Mouse (Mus musculus) monocyte, adult 2 months (primary cell): Measurements from ENCODE around the gene Alad.

Source experiments
- DNase-seq, 2 experiments: peaks; one replicate each; pipeline ENCODE4 v3.0.0; 2022; ENCODE audit warnings: low spot score in 2 of 2, low read depth in 1 of 2

Alad gene

DNA sequence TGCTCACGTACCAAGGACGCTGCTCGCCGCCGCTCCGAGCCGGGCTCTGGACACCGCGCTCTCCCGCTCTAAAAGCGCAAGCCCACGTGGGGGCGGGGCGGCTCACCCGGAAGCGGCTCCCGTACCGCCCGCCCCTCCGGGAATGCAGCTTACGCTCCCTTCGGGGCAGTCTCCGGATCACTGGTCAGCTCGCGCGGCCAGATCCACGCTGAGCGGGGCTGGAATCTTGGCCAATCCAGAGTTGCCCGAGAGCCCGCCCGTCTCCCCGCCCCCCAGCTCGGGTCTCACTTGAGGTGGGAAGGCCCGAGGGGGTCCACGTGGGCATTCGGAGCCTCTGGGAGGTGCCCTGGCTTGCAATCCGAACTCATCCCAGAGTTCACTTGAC is at the start of gene Alad:
Gene Alad, minus strand, starts transcription at position 70 of the 385 bp plus-strand sequence.
- peak; percentile 9 to 38 for DNase-seq

- no peak for DNase-seq
Observed at GRCm38 (mm10) chr4:62568359-62568758, 48.6 kb upstream of the Alad start.

- no peak for DNase-seq
Observed at GRCm38 (mm10) chr4:62567696-62568095, 48.0 kb upstream of the Alad start.

DNA sequence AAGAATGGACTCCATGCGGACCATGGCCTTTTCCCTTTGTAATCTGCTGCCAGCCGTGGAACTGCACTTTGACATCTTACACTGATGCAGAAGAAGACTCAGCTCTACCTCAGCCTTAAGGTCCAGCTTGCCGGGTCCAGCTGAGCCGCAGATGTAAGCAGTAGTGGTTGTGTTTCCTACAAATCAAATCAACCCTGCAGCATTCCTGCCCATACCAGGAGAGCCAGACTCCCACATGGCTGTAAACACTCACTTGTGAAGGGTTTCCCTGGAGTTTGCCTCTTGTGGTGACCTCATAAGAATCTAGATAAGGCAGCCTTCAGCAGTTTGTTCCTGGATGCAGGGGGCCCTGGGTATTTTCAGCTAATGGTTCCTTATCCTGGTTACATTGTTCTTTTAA is 46.8 kb upstream of the Alad start:
- no peak for DNase-seq

DNA sequence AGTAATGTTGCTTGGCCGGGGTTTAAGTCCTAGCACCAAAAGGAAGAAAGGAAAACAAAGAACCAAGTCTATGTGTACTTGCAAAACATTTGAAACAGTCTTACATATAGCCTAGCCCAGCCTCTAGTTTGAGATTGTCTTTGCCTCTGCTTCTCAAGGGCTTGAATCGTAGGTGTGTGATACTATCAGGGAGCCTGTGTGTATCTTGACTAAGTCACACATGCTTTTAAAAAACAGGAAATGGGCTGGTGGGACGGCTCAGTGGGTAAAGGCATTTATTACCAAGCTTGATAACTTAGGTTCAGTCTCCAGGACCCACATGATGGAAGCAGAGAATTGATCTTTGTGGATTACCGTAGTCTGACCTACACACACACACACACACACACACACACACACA is 42.3 kb upstream of the Alad start:
- DNase-seq: no peak

DNA sequence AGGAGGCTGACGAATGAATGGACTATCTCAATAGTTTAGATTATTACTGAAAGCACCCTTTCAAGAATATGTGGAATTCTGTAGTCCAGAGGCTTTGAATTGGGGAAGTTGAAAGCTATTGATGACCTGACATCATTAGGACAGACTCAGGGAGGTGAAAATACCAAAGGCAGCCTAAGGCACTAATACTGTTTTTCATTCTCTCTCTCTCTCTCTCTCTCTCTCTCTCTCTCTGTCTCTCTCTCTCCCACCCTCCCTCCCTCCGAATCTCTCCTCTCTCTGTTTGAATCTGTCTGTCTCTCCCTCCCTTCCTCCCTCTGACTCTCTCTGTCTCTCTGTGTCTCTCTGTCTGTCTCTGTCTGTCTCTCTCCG is 41.9 kb upstream of the Alad start:
- DNase-seq: no peak

GRCm38 (mm10) chr4:62560963-62561629 is 41.4 kb upstream of the Alad start:
- DNase-seq: peak; percentile 32 to 56

DNA sequence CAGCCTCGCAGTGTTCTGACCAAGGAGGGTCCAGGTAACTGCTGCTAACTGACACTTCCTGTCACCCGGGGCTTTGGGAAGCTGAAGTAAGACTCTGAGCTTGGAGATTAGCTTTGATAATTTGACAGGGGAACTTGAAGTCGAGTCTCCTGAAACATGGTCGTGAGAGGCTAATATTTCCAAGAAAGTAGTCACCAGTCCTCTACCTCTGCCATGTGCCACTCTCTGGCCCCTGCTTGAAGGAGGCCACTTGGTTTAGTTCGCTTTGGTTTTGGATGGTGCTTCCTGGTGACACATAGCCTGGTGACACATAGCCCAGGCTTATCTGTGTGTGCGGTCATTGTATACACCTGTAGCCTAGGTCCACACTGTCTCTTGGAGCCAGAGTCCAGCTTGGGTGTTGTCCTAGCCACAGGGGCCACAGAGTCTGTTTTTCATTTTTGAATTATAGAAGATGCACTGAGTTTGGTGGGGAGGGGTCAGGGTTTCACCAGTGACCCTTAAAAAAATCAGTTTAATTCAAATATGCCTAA is 40.1 kb upstream of the Alad start, which contains the start of gene Rgs3:
Gene Rgs3, plus strand, starts transcription at position 51 of the 533 bp plus-strand sequence.
- DNase-seq: no peak

GRCm38 (mm10) chr4:62557436-62557835 is 37.7 kb upstream of the Alad start:
- DNase-seq: no peak

- DNase-seq: no peak
Observed at GRCm38 (mm10) chr4:62551966-62552365, 32.2 kb upstream of the Alad start.

DNA sequence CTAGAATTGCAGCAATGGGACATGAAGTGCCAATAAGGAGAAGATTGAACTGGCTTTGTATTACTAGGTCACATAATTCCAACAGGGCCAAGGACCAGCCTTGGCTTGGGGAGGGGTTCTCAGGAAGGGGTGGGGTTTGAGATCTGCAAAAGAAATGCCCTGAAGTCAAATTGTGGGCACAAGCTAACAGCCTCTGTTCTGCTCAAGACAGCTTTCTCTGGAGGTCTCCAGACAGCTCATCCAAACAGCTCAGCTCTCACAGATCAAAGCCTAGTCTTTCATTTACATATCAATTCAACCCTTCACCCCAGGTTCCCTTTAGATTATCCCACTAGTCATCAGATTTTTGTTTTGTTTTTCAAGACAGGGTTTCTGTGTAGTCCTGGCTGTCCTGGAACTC is 25.1 kb upstream of the Alad start:
- DNase-seq: no peak

DNA sequence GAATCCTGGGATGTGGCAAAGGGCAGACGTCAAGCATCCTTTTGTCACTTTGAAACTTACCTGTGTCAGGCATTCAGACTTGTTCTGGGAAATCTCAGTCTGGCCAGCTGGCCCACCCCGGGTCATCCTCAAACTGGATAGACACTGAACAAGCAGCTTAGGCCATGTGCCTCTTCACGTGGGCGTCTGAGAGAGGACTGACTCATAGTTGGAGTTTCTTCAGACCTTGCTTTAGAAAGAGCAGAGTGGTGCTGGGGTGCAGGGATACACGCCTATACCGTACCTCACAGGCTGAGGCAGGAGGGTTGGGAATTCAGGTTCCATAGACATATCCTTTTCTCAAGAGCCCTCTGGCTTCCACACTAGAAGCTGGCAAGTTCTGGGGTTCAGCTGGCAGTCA is 24.1 kb upstream of the Alad start:
- no peak for DNase-seq

GRCm38 (mm10) chr4:62541802-62542201 is 22.1 kb upstream of the Alad start:
- DNase-seq: no peak

DNA sequence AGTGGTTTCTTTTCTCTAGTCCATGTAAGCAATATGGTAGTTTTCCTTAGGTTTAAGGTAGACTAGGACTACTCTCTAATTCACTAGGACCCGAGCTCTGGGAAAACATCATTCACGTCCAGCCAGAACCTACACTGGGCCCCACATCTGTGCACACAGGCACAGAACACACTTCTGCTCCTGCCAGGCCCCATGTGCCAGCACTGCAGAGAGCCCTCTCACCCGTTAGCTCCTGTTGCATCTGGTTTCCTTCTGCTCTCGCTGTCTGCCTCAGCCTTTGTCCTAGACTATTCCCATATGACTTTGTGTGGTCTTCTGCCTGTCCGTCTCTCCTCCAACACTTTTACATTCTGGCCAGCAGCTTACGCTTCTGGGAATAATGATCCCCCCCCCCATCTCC is 14.0 kb upstream of the Alad start:
- DNase-seq: no peak

DNA sequence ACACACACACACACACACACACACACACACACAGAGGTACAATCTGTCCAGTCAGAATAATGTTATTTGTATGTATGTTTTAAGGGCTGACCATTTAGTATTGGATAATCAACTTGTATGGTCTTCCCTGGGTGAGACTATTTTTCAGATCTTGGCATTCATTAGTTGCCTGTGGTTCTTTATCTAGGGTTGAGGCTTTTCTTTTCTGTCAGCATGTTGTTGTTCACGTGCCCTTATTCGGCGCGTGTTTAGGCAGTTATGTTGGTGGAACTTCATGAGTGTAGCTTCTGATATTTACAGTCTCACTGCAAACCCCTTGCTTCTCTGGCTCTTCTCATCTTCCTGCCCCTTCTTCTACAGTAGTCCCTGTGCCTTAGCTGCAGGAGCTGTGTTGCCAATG is 7.9 kb upstream of the Alad start:
- DNase-seq: no peak

GRCm38 (mm10) chr4:62526256-62526655 is 6.5 kb upstream of the Alad start:
- DNase-seq: no peak

- no peak for DNase-seq
Observed at GRCm38 (mm10) chr4:62525489-62525811, 5.7 kb upstream of the Alad start.

DNA sequence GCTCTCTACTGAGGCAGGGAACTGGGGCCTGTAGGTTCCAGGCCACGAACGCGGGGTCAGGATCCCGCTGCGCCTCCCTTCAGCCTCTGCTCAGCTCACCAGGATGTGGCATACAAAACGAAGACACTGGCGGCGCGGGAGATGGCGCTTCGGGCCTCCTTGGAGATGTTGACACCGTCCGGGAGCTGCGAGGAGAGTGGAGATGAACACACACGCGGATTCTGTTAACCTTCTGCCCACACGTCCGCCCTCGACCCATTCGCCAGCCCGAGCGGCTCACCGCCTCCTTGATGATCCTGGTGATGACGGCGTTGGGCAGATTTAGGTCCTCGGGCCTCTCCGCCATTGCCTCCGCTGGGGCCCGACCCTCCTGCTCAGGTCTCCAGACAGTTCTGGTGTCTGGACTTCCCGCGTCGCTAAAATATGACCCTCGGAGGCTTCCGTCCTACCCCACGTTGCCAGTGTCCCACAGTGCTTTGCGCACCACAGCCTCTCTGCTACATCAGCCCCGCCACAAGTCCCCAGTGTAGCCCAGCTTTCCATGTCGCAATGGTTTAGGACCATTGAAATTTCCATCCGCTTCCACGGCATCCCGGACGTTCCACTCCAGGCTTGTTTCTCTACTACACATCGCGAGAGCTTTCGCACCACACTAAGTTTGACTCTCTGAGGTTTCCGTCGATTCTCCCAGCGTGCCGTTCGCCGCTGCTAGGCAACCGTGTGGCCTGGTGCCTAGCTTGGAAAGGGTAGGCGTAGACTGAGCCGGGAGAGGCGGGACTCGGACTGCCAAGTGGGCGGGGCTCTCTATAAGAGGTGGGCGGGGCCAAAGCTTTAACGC is 5.2 kb upstream of the Alad start, which contains the start of the genes Pole3 and 4933430I17Rik:
Gene Pole3, minus strand, starts transcription at position 418 of the 838 bp plus-strand sequence.
Gene 4933430I17Rik, plus strand, starts transcription at position 719 of the 838 bp plus-strand sequence.
- peak; percentile 93 to 94 for DNase-seq

- no peak for DNase-seq
Observed at GRCm38 (mm10) chr4:62520892-62521400, 1.2 kb upstream of the Alad start.

GRCm38 (mm10) chr4:62519122-62519848 is 433 bp downstream of the Alad start:
- DNase-seq: peak in 1 of 2 experiments; percentile 5

- DNase-seq: no peak
Observed at GRCm38 (mm10) chr4:62518416-62519121, 1.1 kb downstream of the Alad start.
